Mouse (Mus musculus): ENCODE results near the gene Sptan1. TPM values are rescaled to one million over a fixed set of nuclear protein-coding genes. Genes with fewer than 3 reads are reported as not detected.
A peak's percentile ranks its signal among the peaks of the same experiment; 100 is the strongest.

The Sptan1 gene
- polyA plus RNA-seq, 1 experiment = 235 TPM

GRCm38 (mm10) chr2:30057223-30057904, 92.0 kb downstream of the Sptan1 start, which contains the start of gene Set:
TSS of gene Set (plus strand) at chr2:30057378.
- no peak for TF ChIP-seq POLR2A (IDR thresholded peaks at IDR 0.05; ENCODE audit: insufficient read depth, low read length)
- Histone ChIP-seq H3K4me3 (ENCODE audit: low read depth, low read length) (no peak within 1 kb of the TSS), H3K4me1 (ENCODE audit: control insufficient read depth, insufficient read depth, low read length) (no peaks in the 10 kb centered on the region), H3K27ac (ENCODE audit: insufficient read depth, low read length) (peak within 1 kb of the TSS; percentile 55; the same call in 1 of the 2 replicates), H3K9ac (ENCODE audit: low read depth, poor library complexity, severe bottlenecking) (no peak within 1 kb of the TSS), H3K36me3 (ENCODE audit: control insufficient read depth, insufficient read depth, low read length, poor library complexity, severe bottlenecking) (no peaks in the 10 kb centered on the region), H3K9me3 (replicated peaks; ENCODE audit: control insufficient read depth, insufficient read depth, low read length, poor library complexity, severe bottlenecking) (no peaks in the 10 kb centered on the region), H3K27me3 (ENCODE audit: control insufficient read depth, insufficient read depth, low read length, poor library complexity, severe bottlenecking) (no peaks in the 10 kb centered on the region)

GRCm38 (mm10) chr2:30058418-30058817, 93.1 kb downstream of the Sptan1 start:
- TF ChIP-seq POLR2A (IDR thresholded peaks at IDR 0.05; ENCODE audit: insufficient read depth, low read length) = no peak
- TF ChIP-seq EP300 (IDR thresholded peaks at IDR 0.05; ENCODE audit: insufficient read depth, low read depth, low read length) = no peak
- TF ChIP-seq CTCF (IDR thresholded peaks at IDR 0.05; ENCODE audit: low read depth, low read length) = no peak
- no peaks in the 10 kb centered on the region for H3K27me3 ChIP-seq (ENCODE audit: control insufficient read depth, insufficient read depth, low read length, poor library complexity, severe bottlenecking)
- no peak overlapping the region for H3K27ac ChIP-seq (ENCODE audit: insufficient read depth, low read length)
- H3K9me3 ChIP-seq (replicated peaks; ENCODE audit: control insufficient read depth, insufficient read depth, low read length, poor library complexity, severe bottlenecking) = no peaks in the 10 kb centered on the region
- peaks cover 5% of the 10 kb centered on the region; the same call in 1 of the 2 replicates for H3K36me3 ChIP-seq (ENCODE audit: control insufficient read depth, insufficient read depth, low read length, poor library complexity, severe bottlenecking)
- no peaks in the 10 kb centered on the region for H3K4me1 ChIP-seq (ENCODE audit: control insufficient read depth, insufficient read depth, low read length)
- H3K4me3 ChIP-seq (ENCODE audit: low read depth, low read length) = no peak overlapping the region
- no peak overlapping the region for H3K9ac ChIP-seq (ENCODE audit: low read depth, poor library complexity, severe bottlenecking)

GRCm38 (mm10) chr2:30061215-30062166, 96.1 kb downstream of the Sptan1 start:
- peak overlapping the region; percentile 84 for H3K27ac ChIP-seq (ENCODE audit: insufficient read depth, low read length)
- H3K4me1 ChIP-seq (ENCODE audit: control insufficient read depth, insufficient read depth, low read length) = no peaks in the 10 kb centered on the region
- TF ChIP-seq POLR2A (IDR thresholded peaks at IDR 0.05; ENCODE audit: insufficient read depth, low read length) = peak; percentile 35
- peak; percentile 48; the same call in 1 of the 2 replicates for TF ChIP-seq EP300 (IDR thresholded peaks at IDR 0.05; ENCODE audit: insufficient read depth, low read depth, low read length)
- TF ChIP-seq CTCF (IDR thresholded peaks at IDR 0.05; ENCODE audit: low read depth, low read length) = no peak
- H3K36me3 ChIP-seq (ENCODE audit: control insufficient read depth, insufficient read depth, low read length, poor library complexity, severe bottlenecking) = peaks cover 15% of the 10 kb centered on the region
- no peaks in the 10 kb centered on the region for H3K9me3 ChIP-seq (replicated peaks; ENCODE audit: control insufficient read depth, insufficient read depth, low read length, poor library complexity, severe bottlenecking)
- peak overlapping the region; percentile 93 for H3K4me3 ChIP-seq (ENCODE audit: low read depth, low read length)
- no peaks in the 10 kb centered on the region for H3K27me3 ChIP-seq (ENCODE audit: control insufficient read depth, insufficient read depth, low read length, poor library complexity, severe bottlenecking)
- H3K9ac ChIP-seq (ENCODE audit: low read depth, poor library complexity, severe bottlenecking) = peak overlapping the region; percentile 100

GRCm38 (mm10) chr2:30062249-30063093, 97.1 kb downstream of the Sptan1 start:
- peak overlapping the region; percentile 100 for H3K9ac ChIP-seq (ENCODE audit: low read depth, poor library complexity, severe bottlenecking)
- no peaks in the 10 kb centered on the region for H3K4me1 ChIP-seq (ENCODE audit: control insufficient read depth, insufficient read depth, low read length)
- no peak for TF ChIP-seq EP300 (IDR thresholded peaks at IDR 0.05; ENCODE audit: insufficient read depth, low read depth, low read length)
- peak; percentile 20 for TF ChIP-seq POLR2A (IDR thresholded peaks at IDR 0.05; ENCODE audit: insufficient read depth, low read length)

GRCm38 (mm10) chr2:30063235-30063634, 97.9 kb downstream of the Sptan1 start:
- Histone ChIP-seq H3K27ac (ENCODE audit: insufficient read depth, low read length) (peak overlapping the region; percentile 71), H3K4me1 (ENCODE audit: control insufficient read depth, insufficient read depth, low read length) (no peaks in the 10 kb centered on the region), H3K27me3 (ENCODE audit: control insufficient read depth, insufficient read depth, low read length, poor library complexity, severe bottlenecking) (no peaks in the 10 kb centered on the region), H3K4me3 (ENCODE audit: low read depth, low read length) (peak overlapping the region; percentile 93), H3K9me3 (replicated peaks; ENCODE audit: control insufficient read depth, insufficient read depth, low read length, poor library complexity, severe bottlenecking) (no peaks in the 10 kb centered on the region), H3K36me3 (ENCODE audit: control insufficient read depth, insufficient read depth, low read length, poor library complexity, severe bottlenecking) (peaks cover 24% of the 10 kb centered on the region), H3K9ac (ENCODE audit: low read depth, poor library complexity, severe bottlenecking) (peak overlapping the region; percentile 100)
- TF ChIP-seq CTCF (IDR thresholded peaks at IDR 0.05; ENCODE audit: low read depth, low read length) (no peak), EP300 (IDR thresholded peaks at IDR 0.05; ENCODE audit: insufficient read depth, low read depth, low read length) (no peak), POLR2A (IDR thresholded peaks at IDR 0.05; ENCODE audit: insufficient read depth, low read length) (no peak)

More at GRCm38 (mm10) chr2:30062249-30063093, 97.1 kb downstream of the Sptan1 start:
- peaks cover 18% of the 10 kb centered on the region for H3K36me3 ChIP-seq (ENCODE audit: control insufficient read depth, insufficient read depth, low read length, poor library complexity, severe bottlenecking)
- no peaks in the 10 kb centered on the region for H3K27me3 ChIP-seq (ENCODE audit: control insufficient read depth, insufficient read depth, low read length, poor library complexity, severe bottlenecking)
- H3K9me3 ChIP-seq (replicated peaks; ENCODE audit: control insufficient read depth, insufficient read depth, low read length, poor library complexity, severe bottlenecking) = no peaks in the 10 kb centered on the region
- H3K27ac ChIP-seq (ENCODE audit: insufficient read depth, low read length) = peak overlapping the region; percentile 71
- peak overlapping the region; percentile 93 for H3K4me3 ChIP-seq (ENCODE audit: low read depth, low read length)
